Mouse (Mus musculus): ENCODE measurements at regions not wholly inside any gene's neighbourhood (a gene's known extent, or its start where the extent isn't known, plus 50 kb on each side); places are given as distances from the start of the nearest gene placed in this dataset.

DNA sequence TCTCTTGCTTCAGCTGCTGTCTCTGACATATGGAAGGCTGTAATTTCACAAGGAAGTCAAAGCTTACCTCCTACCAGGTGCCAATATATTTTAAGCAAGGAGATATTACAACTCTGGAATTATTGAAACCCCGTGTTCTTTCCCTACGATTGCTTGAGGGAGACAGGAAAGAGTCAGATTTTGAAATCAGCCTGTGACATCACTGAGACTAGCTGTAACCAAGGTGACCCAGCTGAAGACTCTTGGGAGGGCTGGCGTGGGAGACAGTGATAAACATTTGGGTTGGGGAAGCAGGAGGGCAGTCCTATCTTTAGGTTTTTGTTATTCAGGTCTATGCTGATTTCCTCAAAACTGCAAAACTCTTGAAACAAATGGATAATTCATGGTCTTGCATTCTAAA is 518.4 kb upstream of the Id2 start:
- Histone ChIP-seq H3K4me3 (ENCODE audit: insufficient read depth, low read depth, low read length) (no peak overlapping the region), H3K27ac (ENCODE audit: insufficient read depth, low read depth, low read length) (no peak overlapping the region), H3K4me1 (ENCODE audit: control insufficient read depth, insufficient read depth, low read length) (no peaks in the 10 kb centered on the region)
- 47% methylated on average over 3 of the region's 3 CpGs for WGBS
- TF ChIP-seq CTCF (IDR thresholded peaks at IDR 0.05; ENCODE audit: insufficient read depth, low read depth, low read length) (no peak), POLR2A (IDR thresholded peaks at IDR 0.05; ENCODE audit: insufficient read depth, low read depth, low read length) (no peak)

DNA sequence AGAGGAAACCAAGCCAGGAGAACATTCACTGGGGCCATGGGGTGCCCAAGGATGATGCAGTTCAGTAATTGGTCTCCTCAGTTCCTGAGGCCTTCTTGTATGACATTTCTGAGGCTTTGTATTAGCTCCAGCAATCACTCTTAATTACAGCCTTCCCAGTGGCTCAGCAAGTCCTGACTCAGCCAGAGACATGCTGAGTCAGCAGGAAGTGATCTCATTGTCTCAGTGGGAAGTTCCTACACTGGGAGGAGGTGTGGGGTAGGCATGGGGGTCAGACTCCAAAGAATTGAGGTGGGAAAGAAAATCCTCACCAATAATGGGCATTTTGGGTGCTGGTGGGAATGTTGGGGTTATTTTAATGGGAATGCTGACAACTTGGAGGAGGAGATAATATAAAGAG is 516.5 kb upstream of the Id2 start:
- Histone ChIP-seq H3K4me3 (ENCODE audit: insufficient read depth, low read depth, low read length) (no peak overlapping the region), H3K4me1 (ENCODE audit: control insufficient read depth, insufficient read depth, low read length) (no peaks in the 10 kb centered on the region), H3K27ac (ENCODE audit: insufficient read depth, low read depth, low read length) (no peak overlapping the region)
- no peak for TF ChIP-seq CTCF (IDR thresholded peaks at IDR 0.05; ENCODE audit: insufficient read depth, low read depth, low read length)
- no peak for TF ChIP-seq POLR2A (IDR thresholded peaks at IDR 0.05; ENCODE audit: insufficient read depth, low read depth, low read length)

- TF ChIP-seq CTCF (IDR thresholded peaks at IDR 0.05; ENCODE audit: insufficient read depth, low read depth, low read length) (no peak), POLR2A (IDR thresholded peaks at IDR 0.05; ENCODE audit: insufficient read depth, low read depth, low read length) (no peak)
Measured at GRCm38 (mm10) chr12:25609045-25609444, 512.1 kb upstream of the Id2 start.

DNA sequence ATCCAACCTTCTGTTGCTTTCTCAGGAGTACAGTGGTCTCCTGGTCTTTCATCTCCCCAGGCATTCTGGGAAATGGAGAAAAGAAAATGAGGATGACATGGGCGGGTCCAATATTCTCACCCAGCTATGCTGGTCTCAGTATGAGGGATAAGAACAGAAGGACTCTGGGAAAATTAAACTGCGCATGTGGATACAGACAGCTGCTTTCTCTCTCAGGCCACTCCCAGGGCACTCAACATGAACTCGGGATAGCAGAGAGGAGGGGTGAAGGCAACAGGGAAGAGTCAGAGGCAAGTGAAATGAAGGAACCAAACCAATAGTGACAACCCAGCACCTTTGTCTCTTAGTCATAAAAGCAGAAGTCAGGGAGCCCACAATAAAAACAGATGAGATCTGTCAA is 508.5 kb upstream of the Id2 start:
- no peak for TF ChIP-seq CTCF (IDR thresholded peaks at IDR 0.05; ENCODE audit: insufficient read depth, low read depth, low read length)
- TF ChIP-seq POLR2A (IDR thresholded peaks at IDR 0.05; ENCODE audit: insufficient read depth, low read depth, low read length): no peak
- H3K4me3 ChIP-seq (ENCODE audit: insufficient read depth, low read depth, low read length): no peak overlapping the region
- no peak overlapping the region for H3K27ac ChIP-seq (ENCODE audit: insufficient read depth, low read depth, low read length)
- no peaks in the 10 kb centered on the region for H3K4me1 ChIP-seq (ENCODE audit: control insufficient read depth, insufficient read depth, low read length)
- 95% methylated on average over 3 of the region's 3 CpGs for WGBS

More at GRCm38 (mm10) chr12:25609045-25609444, 512.1 kb upstream of the Id2 start:
- 21% methylated on average over 2 of the region's 2 CpGs for WGBS
- Histone ChIP-seq H3K4me3 (ENCODE audit: insufficient read depth, low read depth, low read length) (no peak overlapping the region), H3K4me1 (ENCODE audit: control insufficient read depth, insufficient read depth, low read length) (no peaks in the 10 kb centered on the region), H3K27ac (ENCODE audit: insufficient read depth, low read depth, low read length) (no peak overlapping the region)

GRCm38 (mm10) chr12:25590262-25590661 is 493.3 kb upstream of the Id2 start:
- H3K4me1 ChIP-seq (ENCODE audit: control insufficient read depth, insufficient read depth, low read length): no peaks in the 10 kb centered on the region
- no peak for TF ChIP-seq CTCF (IDR thresholded peaks at IDR 0.05; ENCODE audit: insufficient read depth, low read depth, low read length)
- no peak for TF ChIP-seq POLR2A (IDR thresholded peaks at IDR 0.05; ENCODE audit: insufficient read depth, low read depth, low read length)
- H3K27ac ChIP-seq (ENCODE audit: insufficient read depth, low read depth, low read length): no peak overlapping the region
- WGBS: 85% methylated on average over 2 of the region's 2 CpGs
- no peak overlapping the region for H3K4me3 ChIP-seq (ENCODE audit: insufficient read depth, low read depth, low read length)

DNA sequence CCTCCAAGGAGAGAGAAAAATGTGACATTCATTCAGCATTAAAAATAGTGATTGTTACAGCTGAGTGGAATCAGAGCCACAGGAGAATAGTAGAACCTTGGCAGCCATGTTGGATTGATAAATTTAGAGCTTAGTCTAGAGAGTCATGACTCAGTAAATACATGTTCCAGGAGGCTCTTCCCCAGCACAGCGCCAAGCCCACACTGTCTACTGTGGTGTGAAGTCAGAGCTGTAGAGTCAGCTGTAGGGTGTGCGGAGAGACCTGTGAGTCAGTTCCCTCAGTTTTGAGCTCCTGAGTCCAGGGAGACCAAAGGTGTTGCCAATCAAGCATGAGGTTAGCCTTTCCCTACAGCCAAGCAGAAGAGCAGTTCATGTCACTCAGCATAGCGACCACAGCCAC is 488.8 kb upstream of the Id2 start:
- Histone ChIP-seq H3K27ac (ENCODE audit: insufficient read depth, low read depth, low read length) (no peak overlapping the region), H3K4me3 (ENCODE audit: insufficient read depth, low read depth, low read length) (no peak overlapping the region), H3K4me1 (ENCODE audit: control insufficient read depth, insufficient read depth, low read length) (no peaks in the 10 kb centered on the region)
- 68% methylated on average over 3 of the region's 3 CpGs for WGBS
- no peak for TF ChIP-seq CTCF (IDR thresholded peaks at IDR 0.05; ENCODE audit: insufficient read depth, low read depth, low read length)

DNA sequence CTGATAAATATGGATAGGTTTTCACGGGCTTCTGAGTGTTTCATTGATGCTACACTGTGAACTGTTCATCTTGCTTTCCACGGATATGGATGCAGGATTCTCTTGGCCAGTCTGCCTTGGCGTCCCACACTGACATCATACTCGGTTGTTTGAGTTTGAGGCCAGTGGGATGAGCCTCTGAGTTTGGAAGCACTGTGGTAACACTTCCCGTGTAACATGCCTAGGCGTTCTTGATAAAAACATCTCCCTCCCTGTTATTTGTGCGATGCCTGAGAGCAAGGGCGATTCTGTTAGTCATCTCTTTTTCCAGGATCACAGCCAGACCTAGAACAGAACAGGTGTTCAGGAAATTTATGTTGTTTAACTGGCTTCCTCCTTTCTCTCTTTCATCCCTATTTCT is 482.5 kb upstream of the Id2 start:
- Histone ChIP-seq H3K4me3 (ENCODE audit: insufficient read depth, low read depth, low read length) (no peak overlapping the region), H3K4me1 (ENCODE audit: control insufficient read depth, insufficient read depth, low read length) (peaks cover 3% of the 10 kb centered on the region; the same call in 1 of the 2 replicates), H3K27ac (ENCODE audit: insufficient read depth, low read depth, low read length) (no peak overlapping the region)
- TF ChIP-seq POLR2A (IDR thresholded peaks at IDR 0.05; ENCODE audit: insufficient read depth, low read depth, low read length) (no peak), CTCF (IDR thresholded peaks at IDR 0.05; ENCODE audit: insufficient read depth, low read depth, low read length) (no peak)
- 56% methylated on average over 8 of the region's 8 CpGs for WGBS

- no peak overlapping the region for H3K4me3 ChIP-seq (ENCODE audit: insufficient read depth, low read depth, low read length)
- no peaks in the 10 kb centered on the region for H3K4me1 ChIP-seq (ENCODE audit: control insufficient read depth, insufficient read depth, low read length)
- no peak overlapping the region for H3K27ac ChIP-seq (ENCODE audit: insufficient read depth, low read depth, low read length)
- 88% methylated on average over 2 of the region's 2 CpGs for WGBS
- TF ChIP-seq CTCF (IDR thresholded peaks at IDR 0.05; ENCODE audit: insufficient read depth, low read depth, low read length) (no peak), POLR2A (IDR thresholded peaks at IDR 0.05; ENCODE audit: insufficient read depth, low read depth, low read length) (no peak)
Measured at GRCm38 (mm10) chr12:25565131-25565530, 468.2 kb upstream of the Id2 start.

- Histone ChIP-seq H3K4me3 (ENCODE audit: insufficient read depth, low read depth, low read length) (no peak overlapping the region), H3K27ac (ENCODE audit: insufficient read depth, low read depth, low read length) (no peak overlapping the region), H3K4me1 (ENCODE audit: control insufficient read depth, insufficient read depth, low read length) (no peaks in the 10 kb centered on the region)
- TF ChIP-seq POLR2A (IDR thresholded peaks at IDR 0.05; ENCODE audit: insufficient read depth, low read depth, low read length) (no peak), CTCF (IDR thresholded peaks at IDR 0.05; ENCODE audit: insufficient read depth, low read depth, low read length) (no peak)
Measured at GRCm38 (mm10) chr12:25559601-25560000, 462.7 kb upstream of the Id2 start.

- Histone ChIP-seq H3K27ac (ENCODE audit: insufficient read depth, low read depth, low read length) (no peak overlapping the region), H3K4me1 (ENCODE audit: control insufficient read depth, insufficient read depth, low read length) (no peaks in the 10 kb centered on the region)
- TF ChIP-seq POLR2A (IDR thresholded peaks at IDR 0.05; ENCODE audit: insufficient read depth, low read depth, low read length) (no peak), CTCF (IDR thresholded peaks at IDR 0.05; ENCODE audit: insufficient read depth, low read depth, low read length) (no peak)
Measured at GRCm38 (mm10) chr12:25553656-25554055, 456.7 kb upstream of the Id2 start.

More at GRCm38 (mm10) chr12:25553656-25554055, 456.7 kb upstream of the Id2 start:
- H3K4me3 ChIP-seq (ENCODE audit: insufficient read depth, low read depth, low read length): no peak overlapping the region
- WGBS: 86% methylated on average over 1 of the region's 1 CpGs
